Mouse (Mus musculus): Measurements from ENCODE around the gene Mrpl55. TPM values are rescaled to one million over a fixed set of nuclear protein-coding genes. Genes with fewer than 3 reads are reported as not detected.
A peak's percentile ranks its signal among the peaks of the same experiment; 100 is the strongest.

The Mrpl55 gene
- polyA plus RNA-seq, 1 experiment, result 57.3 TPM

DNA sequence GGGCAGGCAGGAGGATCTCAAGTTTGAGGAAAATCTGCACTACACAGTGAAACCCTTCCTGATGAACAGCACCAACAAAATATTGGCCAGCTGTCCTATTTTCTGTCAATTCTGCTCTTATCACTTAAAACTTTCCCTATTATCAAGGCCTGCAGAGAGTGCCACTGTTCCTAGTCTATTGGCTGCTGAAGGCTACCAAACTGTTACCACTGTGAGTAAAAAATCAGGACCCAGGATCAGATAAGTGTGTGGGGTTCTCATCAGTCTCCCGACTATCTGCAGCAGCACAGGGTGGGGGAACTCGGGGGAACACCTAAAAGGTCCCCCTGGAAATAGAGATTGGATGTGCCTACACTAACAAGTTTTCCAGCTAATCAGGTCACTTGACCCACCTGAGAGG lies 22.9 kb downstream of the Mrpl55 start:
- Histone ChIP-seq H3K27me3 (ENCODE audit: control insufficient read depth, insufficient read depth, low read length) (no peaks in the 10 kb centered on the region), H3K4me3 (replicated peaks; ENCODE audit: insufficient read depth, low read depth, low read length) (no peak overlapping the region)

DNA sequence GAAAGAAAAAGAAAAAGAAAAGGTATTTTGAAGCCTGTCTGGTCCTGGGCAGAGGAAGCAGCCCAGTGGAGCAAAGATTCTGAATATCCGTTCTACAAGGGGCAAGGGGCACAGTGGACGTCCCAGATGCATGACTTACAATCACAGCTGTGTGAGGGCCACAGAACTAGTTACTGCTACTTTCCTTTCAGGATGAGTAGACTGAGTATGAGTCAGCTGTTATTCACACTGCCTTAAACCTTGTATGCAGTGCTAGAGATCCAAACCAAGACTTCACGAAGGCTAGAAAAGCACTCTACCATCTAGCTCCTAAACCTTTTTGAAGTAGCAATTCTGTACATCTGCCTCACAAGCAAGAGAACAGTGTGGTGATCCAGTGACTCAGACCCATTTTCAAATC lies 24.0 kb downstream of the Mrpl55 start:
- Histone ChIP-seq H3K4me3 (replicated peaks; ENCODE audit: insufficient read depth, low read depth, low read length) (peak overlapping the region; percentile 75), H3K27me3 (ENCODE audit: control insufficient read depth, insufficient read depth, low read length) (no peaks in the 10 kb centered on the region), H3K4me1 (ENCODE audit: control insufficient read depth, insufficient read depth, low read length) (peaks cover 13% of the 10 kb centered on the region), H3K27ac (ENCODE audit: insufficient read depth, low read length) (no peak overlapping the region)
- no peak for DNase-seq
- 38% methylated on average over 3 of the region's 3 CpGs for WGBS
- no peak for TF ChIP-seq CTCF (IDR thresholded peaks at IDR 0.05; ENCODE audit: borderline replicate concordance, insufficient read depth, low read depth, low read length)
- TF ChIP-seq POLR2A (IDR thresholded peaks at IDR 0.05; ENCODE audit: borderline replicate concordance, insufficient read depth, low read length), result no peak

More for the DNA sequence above, 22.9 kb downstream of the Mrpl55 start:
- H3K27ac ChIP-seq (ENCODE audit: insufficient read depth, low read length), result no peak overlapping the region
- TF ChIP-seq CTCF (IDR thresholded peaks at IDR 0.05; ENCODE audit: borderline replicate concordance, insufficient read depth, low read depth, low read length) (no peak), POLR2A (IDR thresholded peaks at IDR 0.05; ENCODE audit: borderline replicate concordance, insufficient read depth, low read length) (no peak)
- WGBS, result 44% methylated on average over 2 of the region's 2 CpGs
- DNase-seq, result no peak
- peaks cover 13% of the 10 kb centered on the region for H3K4me1 ChIP-seq (ENCODE audit: control insufficient read depth, insufficient read depth, low read length)

DNA sequence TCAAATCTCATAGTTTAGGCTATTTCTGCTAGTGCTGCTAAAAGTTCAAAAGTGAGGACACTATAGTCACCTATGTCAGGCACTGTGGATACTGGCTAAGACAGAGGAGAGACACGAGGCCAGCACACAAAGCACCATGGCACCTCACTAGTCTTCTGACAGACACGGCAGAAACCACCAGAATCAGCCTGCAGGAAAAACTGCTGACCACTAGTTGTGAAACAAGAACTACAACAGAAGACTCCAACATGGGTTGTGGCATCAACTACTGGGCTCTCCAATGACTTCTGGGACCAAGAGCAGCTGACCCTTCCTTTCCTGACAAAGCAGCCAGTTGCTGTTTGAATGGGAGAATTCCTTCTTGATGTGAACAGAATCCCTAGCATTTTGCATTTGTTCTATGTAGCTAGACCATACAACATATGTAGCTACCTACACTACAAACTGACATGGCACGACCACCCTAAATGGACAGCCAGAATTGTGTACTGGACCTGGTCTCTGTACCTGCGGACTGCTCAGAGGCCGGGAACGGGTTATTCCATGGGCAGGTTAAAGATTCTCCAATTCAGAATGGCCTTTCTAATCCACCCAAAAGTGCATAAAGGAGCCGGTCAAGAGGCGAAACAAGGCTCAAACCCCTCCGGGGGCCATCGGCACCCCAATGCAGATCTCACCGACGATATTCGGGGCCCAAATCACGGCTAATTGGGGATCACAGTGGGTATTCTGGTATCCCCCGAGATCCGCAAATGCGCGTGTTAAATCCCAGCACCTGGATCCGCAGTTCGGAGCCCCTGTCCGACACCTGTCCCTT lies 24.7 kb downstream of the Mrpl55 start:
- 1% methylated on average over 21 of the region's 21 CpGs for WGBS

DNA sequence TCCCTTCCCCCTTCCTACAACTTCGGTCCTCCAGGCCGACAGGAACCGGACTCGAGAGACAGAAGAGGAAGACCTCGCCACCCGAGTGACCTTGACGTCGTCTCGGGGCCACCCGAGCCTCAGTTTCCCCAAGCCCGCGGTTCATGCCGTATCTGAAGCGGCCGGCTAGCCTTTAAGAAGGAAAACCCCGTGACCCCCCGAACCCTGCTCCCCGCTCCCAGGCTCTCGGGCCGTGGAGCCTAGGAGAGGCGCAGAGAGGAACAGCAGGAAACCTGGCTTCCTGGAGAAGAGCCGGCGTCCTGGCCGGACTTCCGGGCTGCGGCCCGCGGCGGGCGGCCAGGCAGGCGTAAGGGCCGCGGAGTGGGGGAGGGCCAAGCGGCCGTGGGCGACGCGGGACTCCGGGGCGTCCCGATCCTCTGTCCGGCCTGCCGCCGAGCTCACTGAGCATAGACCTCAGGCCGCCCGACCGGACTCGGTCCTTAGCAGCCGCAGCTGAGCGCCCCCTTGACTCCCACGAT lies 25.4 kb downstream of the Mrpl55 start:
- Histone ChIP-seq H3K27ac (ENCODE audit: insufficient read depth, low read length) (peak overlapping the region; percentile 88), H3K4me3 (replicated peaks; ENCODE audit: insufficient read depth, low read depth, low read length) (peak overlapping the region; percentile 75), H3K27me3 (ENCODE audit: control insufficient read depth, insufficient read depth, low read length) (no peaks in the 10 kb centered on the region), H3K4me1 (ENCODE audit: control insufficient read depth, insufficient read depth, low read length) (peaks cover 13% of the 10 kb centered on the region)
- TF ChIP-seq CTCF (IDR thresholded peaks at IDR 0.05; ENCODE audit: borderline replicate concordance, insufficient read depth, low read depth, low read length) (no peak), POLR2A (IDR thresholded peaks at IDR 0.05; ENCODE audit: borderline replicate concordance, insufficient read depth, low read length) (no peak)
- under 1% methylated on average over 51 of the region's 51 CpGs for WGBS
- DNase-seq, result no peak

More for the DNA sequence above, 24.7 kb downstream of the Mrpl55 start:
- peak overlapping the region; percentile 75 for H3K4me3 ChIP-seq (replicated peaks; ENCODE audit: insufficient read depth, low read depth, low read length)
- no peak for TF ChIP-seq POLR2A (IDR thresholded peaks at IDR 0.05; ENCODE audit: borderline replicate concordance, insufficient read depth, low read length)
- no peak for TF ChIP-seq CTCF (IDR thresholded peaks at IDR 0.05; ENCODE audit: borderline replicate concordance, insufficient read depth, low read depth, low read length)
- H3K27ac ChIP-seq (ENCODE audit: insufficient read depth, low read length), result peak overlapping the region; percentile 88
- H3K27me3 ChIP-seq (ENCODE audit: control insufficient read depth, insufficient read depth, low read length), result no peaks in the 10 kb centered on the region
- no peak for DNase-seq
- peaks cover 13% of the 10 kb centered on the region for H3K4me1 ChIP-seq (ENCODE audit: control insufficient read depth, insufficient read depth, low read length)

DNA sequence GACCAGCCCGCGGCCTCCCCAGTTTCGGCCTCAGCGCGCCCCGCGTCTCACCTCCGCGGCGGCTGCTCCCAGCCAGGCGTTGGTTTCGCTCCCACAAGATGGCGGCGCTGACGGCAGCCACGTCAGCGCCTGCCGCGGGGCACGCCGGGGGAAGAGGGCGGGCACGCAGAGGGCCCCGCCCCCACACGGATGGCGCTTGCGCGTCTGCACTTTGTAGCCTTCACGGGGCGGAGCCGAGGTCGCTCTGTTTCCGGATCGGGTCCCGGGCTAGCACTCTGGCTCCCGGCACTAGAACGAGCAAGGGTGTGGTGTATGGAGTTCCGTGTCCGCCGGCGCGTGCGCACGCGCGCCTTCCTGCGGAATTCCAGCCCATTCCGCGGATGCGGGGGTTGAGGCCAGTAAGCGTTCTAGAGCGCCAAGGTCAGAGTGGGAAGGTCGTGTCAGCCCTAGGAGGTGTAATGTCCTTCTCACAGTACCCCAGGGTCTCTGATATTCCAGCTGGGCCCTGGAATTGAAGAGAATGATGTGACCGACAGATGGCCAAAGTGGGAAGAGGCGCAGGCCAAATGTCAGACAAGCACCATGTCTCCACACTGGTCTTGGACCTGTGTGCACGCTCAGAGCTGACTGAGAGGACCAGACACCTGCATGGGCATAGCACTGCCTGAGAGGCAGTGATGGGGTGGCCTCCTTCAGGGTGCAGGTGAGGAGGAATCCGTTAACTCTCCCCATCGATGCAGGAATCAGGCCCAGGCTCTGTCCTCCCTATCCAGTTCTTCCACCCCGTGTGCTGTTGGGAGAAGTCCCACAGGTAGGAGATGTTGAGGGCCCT lies 26.1 kb downstream of the Mrpl55 start, which contains the start of gene Arf1:
Gene Arf1, minus strand, starts transcription at position 149 of the 832 bp plus-strand sequence.
- peak within 1 kb of the TSS; percentile 75 for H3K4me3 ChIP-seq (replicated peaks; ENCODE audit: insufficient read depth, low read depth, low read length)
- H3K4me1 ChIP-seq (ENCODE audit: control insufficient read depth, insufficient read depth, low read length), result peaks cover 11% of the 10 kb centered on the region
- no peaks in the 10 kb centered on the region for H3K27me3 ChIP-seq (ENCODE audit: control insufficient read depth, insufficient read depth, low read length)
- DNase-seq, result peak; percentile 97
- TF ChIP-seq POLR2A (IDR thresholded peaks at IDR 0.05; ENCODE audit: borderline replicate concordance, insufficient read depth, low read length) (peak; percentile 87), CTCF (IDR thresholded peaks at IDR 0.05; ENCODE audit: borderline replicate concordance, insufficient read depth, low read depth, low read length) (no peak)
- peak within 1 kb of the TSS; percentile 88 for H3K27ac ChIP-seq (ENCODE audit: insufficient read depth, low read length)
- WGBS, result 5% methylated on average over 59 of the region's 59 CpGs

DNA sequence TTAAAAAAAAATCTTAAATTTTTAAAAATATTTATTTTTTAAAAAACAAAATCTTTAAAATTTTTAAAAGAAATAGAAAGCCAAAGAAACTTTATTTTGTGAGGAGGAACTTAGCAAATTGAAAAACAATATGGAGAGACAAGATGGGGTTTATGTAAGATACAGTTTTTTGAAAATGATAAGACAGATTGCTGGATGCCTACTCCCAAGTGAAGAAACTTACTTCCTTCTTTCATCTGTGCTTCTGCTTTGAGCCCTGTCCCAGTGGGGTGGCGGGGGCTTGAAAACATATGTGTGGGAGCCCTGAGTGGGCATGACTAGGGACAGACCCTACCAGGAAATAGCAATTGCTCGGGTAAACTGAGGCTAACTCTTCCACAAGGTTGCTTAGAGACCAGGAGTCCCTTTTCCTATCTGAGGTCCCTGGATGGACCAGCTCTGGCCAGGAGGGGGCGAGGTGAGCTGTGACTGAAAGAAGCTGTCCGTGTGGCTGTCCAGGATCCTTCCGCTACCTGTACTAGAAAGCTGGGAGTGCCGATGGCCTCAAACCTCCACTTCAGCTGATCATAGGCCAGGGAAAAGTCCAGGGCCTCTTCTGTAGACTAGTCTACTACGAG lies 28.0 kb downstream of the Mrpl55 start:
- 17% methylated on average over 7 of the region's 7 CpGs for WGBS
- TF ChIP-seq CTCF (IDR thresholded peaks at IDR 0.05; ENCODE audit: borderline replicate concordance, insufficient read depth, low read depth, low read length) (peak; percentile 75), POLR2A (IDR thresholded peaks at IDR 0.05; ENCODE audit: borderline replicate concordance, insufficient read depth, low read length) (no peak)
- peaks cover 11% of the 10 kb centered on the region; the same call in 1 of the 2 replicates for H3K4me1 ChIP-seq (ENCODE audit: control insufficient read depth, insufficient read depth, low read length)
- DNase-seq, result peak; percentile 64 to 73
- H3K27me3 ChIP-seq (ENCODE audit: control insufficient read depth, insufficient read depth, low read length), result no peaks in the 10 kb centered on the region
- no peak overlapping the region for H3K4me3 ChIP-seq (replicated peaks; ENCODE audit: insufficient read depth, low read depth, low read length)
- H3K27ac ChIP-seq (ENCODE audit: insufficient read depth, low read length), result no peak overlapping the region

DNA sequence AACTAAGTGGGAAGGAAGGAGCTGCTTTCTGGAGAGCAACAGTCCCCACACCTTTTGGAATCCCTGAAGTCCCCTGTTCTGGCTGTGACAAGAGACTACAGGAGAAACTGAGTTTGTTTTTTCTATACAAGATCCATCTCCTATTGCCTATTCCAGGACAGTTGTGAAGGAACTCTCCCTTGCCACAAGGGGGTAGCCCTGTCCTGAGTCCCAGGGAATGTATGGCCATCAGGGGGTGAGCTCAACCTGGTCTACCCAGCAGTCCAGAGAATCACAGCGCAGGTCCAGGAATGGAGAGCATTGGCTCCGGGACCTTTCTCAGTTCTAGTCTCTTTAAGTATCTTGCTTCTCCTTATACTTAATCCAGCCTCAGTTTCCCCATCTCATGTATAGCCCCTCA lies 30.5 kb downstream of the Mrpl55 start:
- peaks cover 6% of the 10 kb centered on the region; the same call in 1 of the 2 replicates for H3K4me1 ChIP-seq (ENCODE audit: control insufficient read depth, insufficient read depth, low read length)
- TF ChIP-seq POLR2A (IDR thresholded peaks at IDR 0.05; ENCODE audit: borderline replicate concordance, insufficient read depth, low read length) (no peak), CTCF (IDR thresholded peaks at IDR 0.05; ENCODE audit: borderline replicate concordance, insufficient read depth, low read depth, low read length) (no peak)
- no peaks in the 10 kb centered on the region for H3K27me3 ChIP-seq (ENCODE audit: control insufficient read depth, insufficient read depth, low read length)
- DNase-seq, result no peak
- WGBS, result 74% methylated on average over 2 of the region's 2 CpGs
- H3K4me3 ChIP-seq (replicated peaks; ENCODE audit: insufficient read depth, low read depth, low read length), result no peak overlapping the region
- H3K27ac ChIP-seq (ENCODE audit: insufficient read depth, low read length), result no peak overlapping the region
